Mouse (Mus musculus) G1E (cell line): ENCODE measurements at regions not wholly inside any gene's neighbourhood (a gene's known extent, or its start where the extent isn't known, plus 50 kb on each side); places are given as distances from the start of the nearest gene placed in this dataset.

Experiments
- ATAC-seq: 2 replicates; pipeline ENCODE4 v1.8.0; 2016; ENCODE audit warnings: mild to moderate bottlenecking; ENCODE audit not compliant: insufficient number of reproducible peaks, poor library complexity, low FRiP score, severe bottlenecking; ENCODE audit errors: extremely low read depth
- DNase-seq: peaks from one replicate; pipeline ENCODE4 v3.0.0; 2012; ENCODE audit warnings: low spot score
- H3K27me3 ChIP-seq: 2 replicates; pipeline ENCODE4 v1.6.1; 2012; ENCODE audit warnings: mild to moderate bottlenecking, low read length, inconsistent platforms; ENCODE audit not compliant: insufficient read depth
- H3K36me3 ChIP-seq: replicated peaks from 2 replicates; pipeline ENCODE3; 2012; ENCODE audit warnings: mild to moderate bottlenecking, inconsistent platforms
- H3K4me1 ChIP-seq: 2 replicates; pipeline ENCODE4 v1.6.1; 2012; ENCODE audit warnings: low read depth, low read length, inconsistent platforms, mixed read lengths; ENCODE audit not compliant: insufficient read depth
- H3K4me3 ChIP-seq: 2 replicates; pipeline ENCODE4 v1.5.1; 2012; ENCODE audit warnings: low read depth, mild to moderate bottlenecking, inconsistent platforms, low read length, moderate library complexity, mixed read lengths
- H3K9me3 ChIP-seq: replicated peaks from 2 replicates; pipeline ENCODE4 v1.6.1; 2012; ENCODE audit warnings: inconsistent platforms
- CTCF ChIP-seq: IDR thresholded peaks from 2 replicates; pipeline ENCODE4 v1.5.1; 2012; ENCODE audit warnings: low read depth, low read length, inconsistent platforms, mixed read lengths
- GATA1 ChIP-seq: IDR thresholded peaks from 2 replicates; pipeline ENCODE4 v1.6.1; 2012; ENCODE audit warnings: borderline replicate concordance, low read length, inconsistent platforms, mixed read lengths
- GATA2 ChIP-seq: IDR thresholded peaks from 2 replicates; pipeline ENCODE4 v1.6.1; 2012; ENCODE audit warnings: low read depth, low read length, inconsistent platforms, borderline replicate concordance
- POLR2AphosphoS5 ChIP-seq: IDR thresholded peaks from 2 replicates; pipeline ENCODE4 v1.6.1; 2012; ENCODE audit warnings: low read depth, low read length, inconsistent platforms; ENCODE audit not compliant: insufficient replicate concordance
- TAL1 ChIP-seq: conservative IDR thresholded peaks from 2 replicates; pipeline ENCODE4 v1.6.1; 2012; ENCODE audit warnings: low read depth, low read length, inconsistent platforms, mixed read lengths

- TF ChIP-seq TAL1 (no peak), GATA1 (no peak), GATA2 (no peak), CTCF (no peak), POLR2AphosphoS5 (no peak)
- H3K36me3 ChIP-seq: no peaks in the 10 kb centered on the region
- no peak overlapping the region for H3K4me3 ChIP-seq
- DNase-seq: no peak
- no peak for ATAC-seq
- peaks cover 93% of the 10 kb centered on the region for H3K9me3 ChIP-seq
- no peaks in the 10 kb centered on the region for H3K27me3 ChIP-seq
- H3K4me1 ChIP-seq: no peaks in the 10 kb centered on the region
Measured at GRCm38 (mm10) chr5:111647686-111648200, 86.0 kb upstream of the Gm26897 start.

GRCm38 (mm10) chr5:111648481-111648880 lies 85.2 kb upstream of the Gm26897 start:
- Histone ChIP-seq H3K27me3 (no peaks in the 10 kb centered on the region), H3K4me1 (no peaks in the 10 kb centered on the region), H3K4me3 (no peak overlapping the region; the same call in 1 of the 2 replicates), H3K36me3 (no peaks in the 10 kb centered on the region), H3K9me3 (peaks cover 93% of the 10 kb centered on the region)
- DNase-seq (no peak), ATAC-seq (no peak)
- no peak for TF ChIP-seq GATA2
- no peak for TF ChIP-seq CTCF
- TF ChIP-seq TAL1: no peak
- TF ChIP-seq POLR2AphosphoS5: no peak
- TF ChIP-seq GATA1: no peak

GRCm38 (mm10) chr5:111649012-111649411 lies 84.7 kb upstream of the Gm26897 start:
- H3K27me3 ChIP-seq: no peaks in the 10 kb centered on the region
- ATAC-seq (no peak), DNase-seq (no peak)
- TF ChIP-seq POLR2AphosphoS5 (no peak), CTCF (no peak), GATA1 (no peak), GATA2 (no peak), TAL1 (no peak)
- no peaks in the 10 kb centered on the region for H3K4me1 ChIP-seq
- peaks cover 93% of the 10 kb centered on the region for H3K9me3 ChIP-seq
- H3K36me3 ChIP-seq: no peaks in the 10 kb centered on the region
- no peak overlapping the region for H3K4me3 ChIP-seq

- no peak for ATAC-seq
- Histone ChIP-seq H3K9me3 (peaks cover 88% of the 10 kb centered on the region), H3K4me3 (no peak overlapping the region), H3K36me3 (no peaks in the 10 kb centered on the region), H3K4me1 (no peaks in the 10 kb centered on the region; the same call in 1 of the 2 replicates), H3K27me3 (no peaks in the 10 kb centered on the region)
- TF ChIP-seq GATA2: no peak
- TF ChIP-seq TAL1: no peak
- TF ChIP-seq CTCF: no peak
- TF ChIP-seq POLR2AphosphoS5: no peak
- no peak for TF ChIP-seq GATA1
- no peak for DNase-seq
Measured at GRCm38 (mm10) chr5:111652472-111652871, 81.3 kb upstream of the Gm26897 start.

- H3K27me3 ChIP-seq: no peaks in the 10 kb centered on the region
- no peak for TF ChIP-seq POLR2AphosphoS5
- TF ChIP-seq CTCF: no peak
- no peak for TF ChIP-seq GATA1
- ATAC-seq: no peak
- no peak for DNase-seq
- no peak overlapping the region for H3K4me3 ChIP-seq
- H3K4me1 ChIP-seq: no peaks in the 10 kb centered on the region; the same call in 1 of the 2 replicates
- H3K9me3 ChIP-seq: peaks cover 93% of the 10 kb centered on the region
- H3K36me3 ChIP-seq: no peaks in the 10 kb centered on the region
Measured at GRCm38 (mm10) chr5:111656436-111656835, 77.3 kb upstream of the Gm26897 start.

GRCm38 (mm10) chr5:111657759-111658429 lies 75.8 kb upstream of the Gm26897 start:
- DNase-seq (no peak), ATAC-seq (no peak)
- Histone ChIP-seq H3K36me3 (no peaks in the 10 kb centered on the region), H3K9me3 (peaks cover 94% of the 10 kb centered on the region), H3K4me1 (no peaks in the 10 kb centered on the region; the same call in 1 of the 2 replicates), H3K27me3 (no peaks in the 10 kb centered on the region), H3K4me3 (no peak overlapping the region)
- no peak for TF ChIP-seq CTCF
- no peak for TF ChIP-seq POLR2AphosphoS5
- no peak for TF ChIP-seq GATA1
- TF ChIP-seq TAL1: no peak
- TF ChIP-seq GATA2: no peak

- Histone ChIP-seq H3K36me3 (no peaks in the 10 kb centered on the region), H3K4me3 (0 out of 2 replicates have a peak overlapping the region, but pooled peaks have one; percentile 8), H3K9me3 (peaks cover 94% of the 10 kb centered on the region), H3K4me1 (no peaks in the 10 kb centered on the region; the same call in 1 of the 2 replicates), H3K27me3 (no peaks in the 10 kb centered on the region)
- ATAC-seq: no peak
- no peak for DNase-seq
- no peak for TF ChIP-seq CTCF
- TF ChIP-seq GATA2: no peak
- no peak for TF ChIP-seq GATA1
- no peak for TF ChIP-seq POLR2AphosphoS5
- no peak for TF ChIP-seq TAL1
Measured at GRCm38 (mm10) chr5:111659229-111659628, 74.5 kb upstream of the Gm26897 start.
